Mouse (Mus musculus) cerebellum, adult (tissue): ENCODE measurements around the gene Sdk1.

Experiments used
- ATAC-seq: cut with Nextera tagmentation; 2 replicates; pipeline ENCODE4 v1.9.2; 2017; ENCODE audit warnings: mild to moderate bottlenecking, moderate library complexity, mixed read lengths; ENCODE audit not compliant: insufficient number of reproducible peaks, low FRiP score, low TSS enrichment

The Sdk1 gene

DNA sequence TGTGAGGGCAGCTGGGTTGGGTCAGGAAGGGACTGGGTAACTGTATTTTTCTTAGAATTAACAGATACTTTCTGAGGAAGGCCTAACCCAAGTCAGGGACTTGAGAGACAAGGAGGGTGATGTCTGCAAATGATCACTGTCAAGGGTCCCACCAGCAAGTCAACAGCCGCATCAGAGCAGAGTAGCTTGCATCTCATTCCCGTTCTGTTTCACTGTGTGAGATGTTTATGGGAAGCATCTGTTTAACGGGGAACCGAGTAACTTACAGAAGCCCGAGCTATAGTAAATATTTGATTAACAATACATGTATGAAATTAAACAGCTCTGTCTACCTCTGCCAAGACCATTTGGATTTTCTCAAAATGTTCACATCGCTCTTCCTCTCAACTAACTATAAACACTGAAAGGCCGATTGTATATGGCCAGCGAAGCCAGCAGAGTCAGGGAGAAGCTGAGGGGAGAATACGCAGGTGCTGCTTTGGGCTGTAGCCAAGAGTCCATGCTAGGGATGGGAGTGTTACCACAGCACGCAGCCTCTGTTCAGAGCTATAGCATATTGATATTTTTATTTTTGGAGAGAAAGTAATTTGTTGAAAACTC lies 174.5 kb downstream of the Sdk1 start:
- no peak for ATAC-seq

DNA sequence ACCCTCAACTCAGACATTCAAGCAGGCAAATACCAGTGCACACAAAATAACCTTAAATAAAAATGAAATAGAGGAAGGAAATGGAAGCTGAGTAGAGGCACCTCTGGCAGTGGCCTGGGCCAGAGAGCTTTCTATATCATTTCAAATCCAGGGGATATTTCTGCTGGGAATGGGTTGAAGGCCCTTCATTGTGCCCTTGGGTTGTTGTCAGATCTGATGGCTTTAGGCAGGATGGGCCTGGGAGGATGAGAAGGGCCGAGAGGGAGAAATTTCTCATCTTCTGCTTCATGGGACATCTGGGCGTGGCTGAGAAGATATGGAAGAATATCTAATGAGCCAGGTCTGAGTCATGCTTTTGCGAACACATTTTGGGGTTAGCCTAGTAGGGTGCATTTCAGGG lies 186.8 kb downstream of the Sdk1 start:
- ATAC-seq: no peak

DNA sequence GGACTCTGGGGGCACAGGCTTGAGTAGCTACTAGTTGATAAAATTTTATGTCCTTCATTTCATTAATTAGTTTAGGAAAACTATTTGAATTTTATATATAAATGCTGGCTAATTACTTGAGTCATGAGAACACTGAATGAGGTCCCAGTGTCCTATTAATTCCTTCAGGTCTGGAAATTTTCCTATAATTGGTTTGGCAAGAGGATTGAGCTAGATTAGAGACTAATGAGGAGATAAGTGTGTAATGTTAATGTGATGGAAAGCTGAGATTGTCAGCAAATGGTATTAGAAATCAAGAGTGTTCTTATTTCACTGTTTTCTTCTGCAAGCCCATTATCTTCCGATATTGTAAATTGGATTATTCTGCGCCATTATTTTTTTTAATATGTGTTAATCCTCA lies 192.0 kb downstream of the Sdk1 start:
- ATAC-seq: no peak

DNA sequence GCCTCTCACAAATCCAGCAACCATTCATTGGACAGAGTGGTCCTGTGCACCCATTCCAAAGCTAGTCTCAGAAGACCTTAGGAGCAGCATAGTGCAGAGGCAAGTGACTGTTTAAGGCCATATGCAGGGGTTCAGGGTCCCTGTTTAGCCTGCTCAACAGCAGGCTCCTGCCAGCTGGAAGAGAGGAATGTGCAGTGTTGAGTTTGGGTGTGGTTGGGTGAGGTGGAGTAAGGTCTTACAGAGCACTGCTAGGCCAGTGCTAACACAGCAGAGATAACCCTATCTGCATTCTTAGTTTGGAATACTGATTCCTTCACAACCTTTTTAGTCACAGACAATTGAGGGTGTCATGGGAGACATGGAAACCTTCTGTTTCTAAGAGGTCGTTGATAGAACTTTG lies 206.0 kb downstream of the Sdk1 start:
- ATAC-seq: no peak

DNA sequence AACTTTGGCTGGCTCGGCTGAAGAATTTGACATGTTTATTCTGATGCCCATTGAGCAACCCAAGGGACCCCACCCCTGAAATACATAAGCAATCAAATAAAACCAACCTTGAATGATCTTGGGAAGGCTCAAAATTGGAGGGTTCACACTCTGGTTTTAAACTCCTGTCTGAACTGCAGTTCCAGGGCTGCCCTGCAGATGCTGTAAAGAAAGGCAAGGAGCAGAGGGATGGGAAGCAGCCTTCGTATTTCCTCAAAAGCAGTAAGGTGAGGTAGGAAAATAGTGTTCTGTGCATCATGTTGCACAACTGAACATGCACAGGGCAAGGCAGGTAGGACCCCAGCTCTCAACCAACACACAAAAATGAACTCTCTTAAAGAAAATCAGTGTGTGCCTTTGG lies 222.1 kb downstream of the Sdk1 start:
- no peak for ATAC-seq

DNA sequence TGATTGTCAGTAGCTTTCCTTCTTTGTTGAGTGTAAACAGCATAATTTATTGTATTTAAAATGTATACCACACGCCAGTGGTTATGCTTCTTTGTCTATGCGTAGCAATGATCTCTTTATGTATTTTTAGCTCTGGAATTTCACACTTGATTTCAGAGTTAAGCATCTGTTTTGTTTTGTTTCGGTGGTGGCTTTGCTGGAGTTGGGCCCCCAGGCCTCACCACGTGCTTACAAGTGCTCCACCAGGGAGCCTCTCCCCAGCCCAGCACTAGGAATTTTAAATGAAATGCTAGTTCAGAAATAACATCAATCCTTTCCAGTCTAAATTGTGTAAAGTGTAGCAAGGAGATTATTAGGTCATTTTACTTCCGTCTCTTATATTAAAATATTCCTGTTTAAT lies 227.5 kb downstream of the Sdk1 start:
- no peak for ATAC-seq

DNA sequence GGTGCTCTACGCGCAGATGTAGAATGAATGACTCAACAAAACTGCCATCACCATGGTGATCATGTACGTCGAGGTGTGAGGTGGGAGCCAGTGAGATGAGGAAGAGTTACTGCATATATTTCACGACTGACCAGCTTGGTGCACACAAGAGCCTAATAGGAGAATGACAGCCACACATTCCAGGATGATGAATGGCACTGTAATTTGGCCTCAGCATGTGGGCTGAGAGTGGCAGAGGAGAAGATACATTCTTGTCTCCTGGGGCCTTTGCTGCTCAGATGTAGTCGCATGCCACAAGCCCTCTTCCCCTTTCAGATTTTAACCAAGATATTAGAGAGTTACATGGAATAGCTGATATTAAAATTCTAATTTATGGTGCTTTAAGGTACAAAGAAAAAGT lies 264.0 kb downstream of the Sdk1 start:
- ATAC-seq: no peak

DNA sequence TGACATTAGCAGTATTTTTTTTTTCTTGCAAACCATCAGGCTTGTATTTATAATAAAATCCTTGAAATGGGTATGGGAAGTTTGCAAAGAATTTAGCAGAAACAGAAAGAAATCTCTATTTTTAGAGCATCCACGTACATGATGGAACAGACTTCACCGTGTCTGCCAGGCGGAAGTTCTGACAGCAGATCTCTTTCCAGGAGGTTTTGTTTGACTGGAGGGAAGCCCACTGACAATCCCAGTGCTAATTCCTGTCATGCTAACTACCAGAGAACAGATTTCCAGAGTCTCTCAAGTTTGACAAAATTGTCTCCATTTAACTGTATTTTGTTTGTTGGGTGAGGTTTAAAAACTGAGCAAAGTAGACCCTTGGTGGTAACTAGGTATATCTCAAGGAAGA lies 265.1 kb downstream of the Sdk1 start:
- ATAC-seq: no peak

DNA sequence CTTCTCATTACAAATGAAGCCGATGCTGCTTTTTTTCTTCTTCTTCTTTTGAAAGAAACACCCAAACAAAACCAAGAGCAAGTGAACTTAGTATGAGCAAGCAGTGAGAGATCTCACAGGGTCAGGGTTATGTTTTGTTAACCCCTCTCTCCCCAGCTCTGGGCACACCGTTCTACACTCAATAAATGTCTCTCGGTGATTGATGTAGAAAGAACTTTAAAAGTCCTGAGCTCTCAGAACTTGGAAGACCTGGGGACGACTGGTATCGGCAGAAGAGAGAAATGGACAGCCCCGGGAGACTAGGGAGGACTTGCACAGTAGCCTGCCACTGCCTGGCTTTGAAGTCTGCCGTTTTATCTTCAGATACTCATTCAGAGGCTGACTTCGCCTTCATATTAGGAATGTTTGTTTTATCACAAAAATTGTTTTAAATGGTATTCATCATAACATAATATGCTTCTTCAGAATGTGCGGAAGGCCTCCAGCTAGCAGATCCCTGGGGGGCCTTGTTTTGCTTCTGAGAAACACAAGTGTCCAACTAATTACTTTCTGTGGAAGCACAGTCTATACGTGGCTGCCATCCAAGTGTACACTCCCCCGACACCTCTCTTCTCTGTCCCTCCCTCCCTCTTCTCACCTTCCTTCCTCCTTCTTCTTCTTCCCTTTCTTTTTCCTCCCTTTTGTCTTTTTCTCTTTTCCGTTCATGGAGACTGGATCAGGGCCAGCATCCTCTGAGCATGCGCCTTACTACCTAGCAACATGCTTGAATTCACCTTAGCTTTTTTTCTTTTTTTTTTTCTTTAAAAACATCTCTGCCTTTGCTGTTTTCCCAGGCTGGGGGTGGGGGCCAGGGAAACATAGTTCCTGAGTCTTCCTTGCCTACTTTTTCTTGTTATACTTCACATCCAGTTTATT lies 283.8 kb downstream of the Sdk1 start:
- ATAC-seq: no peak

DNA sequence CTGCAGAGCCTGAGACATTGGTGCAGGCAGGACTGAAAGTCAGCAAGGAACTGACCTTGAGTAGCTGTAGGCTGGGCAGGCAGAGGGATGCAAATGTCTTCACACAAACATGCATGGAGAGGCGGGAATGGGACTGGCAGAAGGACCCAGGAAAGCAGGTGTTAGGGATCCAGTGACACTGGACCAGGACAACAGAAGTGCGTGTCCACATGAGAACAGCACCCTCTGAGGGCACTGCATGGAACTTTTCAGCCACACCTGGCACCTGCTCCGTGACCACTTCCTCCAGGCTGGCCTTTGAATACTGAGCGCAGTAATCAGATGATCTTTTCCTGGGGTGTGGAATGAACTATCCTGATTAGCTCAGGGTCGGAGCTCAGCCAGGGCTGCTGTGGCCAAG lies 298.9 kb downstream of the Sdk1 start:
- no peak for ATAC-seq

DNA sequence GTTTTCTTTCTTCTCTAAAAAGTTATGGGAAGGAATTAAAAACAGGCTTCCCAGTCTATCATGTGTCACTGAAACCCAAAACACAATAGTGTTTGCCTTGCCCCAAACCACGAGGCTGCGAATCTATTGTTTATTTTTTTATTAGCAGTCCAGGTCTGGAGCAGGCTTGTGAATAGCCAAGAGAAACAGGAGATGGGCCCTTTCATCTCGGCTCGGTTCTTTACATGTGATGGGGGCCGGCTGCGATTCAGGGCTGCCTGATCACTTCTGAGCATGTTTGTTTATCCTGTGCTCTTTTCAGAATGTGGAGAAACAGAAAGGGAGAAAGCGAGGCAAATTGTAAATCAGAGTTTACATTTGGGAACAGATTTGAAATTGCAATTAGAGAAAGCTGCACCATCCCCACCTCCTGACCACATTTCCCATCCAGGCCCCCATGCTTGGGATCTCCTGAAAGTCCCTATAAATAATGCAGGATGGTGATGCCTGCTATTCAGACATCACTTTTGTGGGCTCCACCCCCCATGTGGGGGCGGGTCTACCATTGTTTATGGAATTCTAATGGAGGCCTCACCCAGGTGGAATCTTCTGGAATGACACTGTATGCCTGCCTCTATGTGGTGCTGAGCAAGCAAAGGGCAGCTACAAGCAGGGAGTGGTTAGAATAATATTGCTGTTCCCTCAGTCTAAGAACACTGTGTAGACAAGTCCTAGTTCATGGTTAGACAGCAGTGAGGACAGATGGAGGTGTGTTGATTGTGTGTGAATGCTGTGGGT lies 301.8 kb downstream of the Sdk1 start:
- ATAC-seq: no peak

DNA sequence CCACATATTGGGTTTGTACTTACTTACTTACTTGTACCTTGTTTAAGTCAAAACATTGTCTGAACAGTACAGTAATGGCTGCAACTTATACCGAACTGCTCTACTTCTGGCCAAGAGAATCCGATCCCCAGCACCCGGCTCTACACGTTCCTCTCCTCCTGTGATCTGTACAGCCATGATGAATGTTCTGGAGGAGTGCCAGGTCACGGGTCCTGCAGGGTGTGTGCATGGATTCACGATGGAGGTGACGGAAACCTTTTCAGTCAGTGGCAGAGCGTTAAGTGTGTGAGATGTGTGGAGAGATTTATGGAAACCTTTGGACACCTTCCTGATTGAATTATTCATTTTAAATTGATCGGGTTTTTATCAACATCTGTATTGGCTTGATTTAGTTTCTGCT lies 312.2 kb downstream of the Sdk1 start:
- no peak for ATAC-seq

DNA sequence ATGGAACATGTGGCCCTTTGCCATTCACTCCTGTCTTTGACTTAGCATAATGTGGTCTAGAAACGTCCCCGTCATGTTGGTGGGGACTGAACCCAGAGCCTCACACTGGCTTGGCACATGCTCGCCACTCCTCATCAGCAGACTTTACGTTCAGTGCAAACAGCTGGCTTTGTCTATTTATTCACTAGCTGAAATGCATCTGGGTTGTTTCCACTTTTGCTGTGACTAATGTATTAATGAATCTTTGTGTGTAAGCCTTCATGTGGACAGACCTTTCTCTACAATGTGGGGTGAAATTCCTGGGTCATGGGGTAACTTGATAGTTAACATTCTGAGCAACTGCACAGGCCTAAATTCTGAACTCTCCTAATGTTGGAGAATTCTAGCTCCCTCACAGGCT lies 317.4 kb downstream of the Sdk1 start:
- ATAC-seq: no peak

DNA sequence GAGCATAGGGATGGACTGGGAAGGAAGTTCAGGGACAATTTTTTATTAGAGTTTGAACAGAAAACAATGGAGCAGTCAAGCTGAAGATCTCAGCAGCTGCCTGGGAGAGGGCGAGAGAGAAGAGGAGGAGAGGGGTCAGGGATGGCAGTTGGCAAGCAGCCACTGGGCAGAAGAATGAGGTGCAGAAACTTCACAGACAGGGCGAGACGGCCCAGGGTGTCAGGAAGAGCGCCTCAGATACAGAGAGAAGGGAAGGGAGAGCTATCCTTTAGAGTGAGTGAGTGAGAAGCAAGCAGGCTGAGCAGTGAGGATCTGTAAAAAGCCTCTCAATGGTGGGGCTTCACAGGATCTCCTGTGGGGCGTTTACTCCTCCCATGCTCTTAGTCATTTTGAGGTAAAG lies 319.0 kb downstream of the Sdk1 start:
- ATAC-seq: no peak

DNA sequence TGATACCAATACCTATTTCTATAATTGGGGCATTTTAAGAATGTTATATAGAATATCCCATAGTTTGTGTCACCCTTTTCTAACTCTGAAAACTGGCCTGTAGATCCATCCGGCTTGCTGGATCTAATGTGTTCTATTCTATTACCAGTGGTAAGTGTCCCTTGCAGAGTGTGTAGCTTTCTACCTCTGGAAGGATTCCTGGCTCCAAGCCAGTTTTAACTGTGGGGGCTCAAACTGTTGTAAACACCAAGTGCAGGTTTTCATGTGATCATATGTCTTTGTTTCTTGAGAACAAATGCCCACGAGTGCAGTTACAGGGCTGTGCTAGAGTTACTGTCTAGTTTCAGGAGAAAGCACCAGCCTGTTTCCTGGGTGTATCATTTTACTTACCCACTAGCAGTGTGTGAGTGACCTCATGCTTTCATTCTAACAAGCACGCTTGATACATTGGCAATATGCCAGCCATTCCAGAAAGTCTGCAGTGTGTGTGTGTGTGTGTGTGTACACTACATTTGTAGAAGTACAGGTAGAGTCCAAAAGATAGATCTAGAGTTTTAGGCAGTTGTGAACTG lies 320.8 kb downstream of the Sdk1 start:
- no peak for ATAC-seq

DNA sequence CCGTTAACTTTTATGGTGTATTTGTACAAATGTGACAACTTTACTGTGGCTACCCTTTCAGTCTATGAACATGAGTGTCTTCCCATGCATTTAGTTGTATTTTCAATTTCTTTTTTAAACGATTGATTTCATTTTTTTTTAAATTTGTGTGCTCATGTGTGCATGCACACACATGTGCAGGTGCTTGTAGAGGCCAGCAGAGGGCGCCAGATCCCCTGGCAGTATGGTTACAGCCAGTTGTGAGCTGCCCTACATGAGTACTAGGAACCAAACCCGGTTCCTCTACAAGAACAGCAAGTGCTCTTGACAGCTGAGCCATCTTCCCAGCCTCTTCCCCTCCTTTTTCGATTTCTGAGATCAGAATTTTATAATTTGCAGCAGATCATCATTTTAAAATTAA lies 322.9 kb downstream of the Sdk1 start:
- no peak for ATAC-seq

DNA sequence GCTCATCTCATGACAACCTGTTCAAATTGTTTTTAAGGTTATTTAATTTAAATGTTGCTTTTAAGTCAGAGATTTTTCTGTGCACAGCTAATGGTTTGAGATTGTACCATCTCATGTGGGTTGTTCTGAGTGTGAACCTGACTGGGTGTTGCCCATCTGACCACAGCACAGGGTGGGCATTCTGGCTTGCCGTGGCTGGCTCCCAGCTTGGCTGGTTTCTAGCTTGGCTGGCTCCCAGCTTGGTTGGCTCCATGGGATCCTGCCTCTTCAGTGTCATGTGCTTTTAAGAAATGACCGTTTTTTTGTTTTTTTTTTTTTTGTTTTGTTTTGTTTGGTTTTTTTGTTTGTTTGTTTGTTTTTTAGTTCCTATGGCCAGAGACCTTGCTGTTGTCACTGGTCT lies 326.8 kb downstream of the Sdk1 start:
- no peak for ATAC-seq

DNA sequence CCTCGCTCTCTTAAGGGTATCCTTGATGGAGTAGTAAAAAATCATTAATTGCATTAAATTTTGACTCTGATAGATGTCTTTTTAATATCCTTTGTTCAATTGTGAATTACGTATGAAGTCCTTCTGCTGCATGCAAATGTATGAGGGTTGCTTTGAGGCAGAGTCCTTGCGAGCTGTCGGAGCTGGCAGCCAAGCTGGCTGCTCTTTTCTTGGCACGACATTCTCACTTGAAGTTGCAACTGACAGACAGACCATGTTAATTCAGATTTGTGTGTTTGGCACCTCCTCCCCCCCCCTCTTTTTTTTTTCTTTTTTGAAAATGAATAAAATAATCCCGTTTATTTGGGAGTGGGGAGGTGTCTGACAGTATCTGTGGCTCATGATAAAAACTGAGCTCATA lies 329.2 kb downstream of the Sdk1 start:
- ATAC-seq: no peak

DNA sequence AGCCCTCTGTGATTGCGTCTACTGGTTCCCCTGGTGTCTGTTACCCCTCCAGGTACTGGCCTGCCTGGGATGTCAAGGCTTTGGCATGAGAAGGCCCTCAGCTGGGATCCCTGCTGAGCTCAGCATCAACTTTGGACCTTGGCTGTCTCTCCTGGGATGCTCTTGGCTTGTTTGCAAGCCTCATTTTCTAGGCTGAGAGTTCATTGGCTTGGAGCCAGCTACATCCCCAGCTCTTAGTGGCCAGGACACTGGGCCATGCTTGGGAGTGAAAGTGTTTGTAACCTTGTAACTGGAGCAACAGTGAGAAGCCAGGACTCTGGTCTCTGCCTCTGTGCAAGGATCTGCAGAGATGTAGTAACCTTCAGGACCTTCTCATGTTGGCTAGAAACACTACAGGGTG lies 333.0 kb downstream of the Sdk1 start:
- no peak for ATAC-seq

DNA sequence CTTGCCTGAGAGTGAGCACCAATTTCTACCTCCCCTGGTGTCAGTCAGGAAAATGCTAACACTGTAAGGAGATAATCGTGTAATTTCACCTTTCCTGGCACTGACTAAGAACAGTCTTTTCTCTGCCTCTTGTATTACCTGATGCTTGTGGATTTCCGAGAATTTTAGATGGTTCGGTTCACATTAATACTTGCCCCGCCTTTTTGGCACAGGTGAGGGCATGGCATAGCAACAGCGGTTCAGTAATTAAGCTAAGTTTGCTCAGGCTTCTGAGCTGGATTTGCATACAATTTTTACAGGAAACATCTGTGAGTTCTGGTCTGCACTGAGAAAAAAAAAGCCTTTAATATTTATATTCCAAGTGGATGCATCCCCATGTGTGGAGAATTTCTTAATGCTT lies 350.0 kb downstream of the Sdk1 start:
- no peak for ATAC-seq

DNA sequence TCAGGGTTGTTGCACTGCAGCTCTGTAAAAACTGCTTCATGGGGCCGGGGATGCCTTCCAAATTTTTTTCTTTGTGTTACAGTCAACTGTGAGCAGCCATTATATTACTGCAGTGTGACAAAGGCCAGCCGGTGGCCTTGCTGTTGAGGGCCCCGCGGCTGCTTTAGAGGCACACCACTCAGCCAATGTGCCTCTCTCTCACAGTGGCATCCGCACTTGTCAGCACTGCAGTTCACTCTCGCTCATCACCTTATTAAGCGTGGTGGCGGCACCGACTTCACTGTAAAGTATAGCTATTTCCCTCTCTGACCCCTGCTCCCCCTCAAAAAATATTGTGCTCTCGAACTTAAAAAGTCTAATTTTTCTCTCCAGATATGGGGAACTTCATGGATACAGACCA lies 371.4 kb downstream of the Sdk1 start:
- ATAC-seq: no peak
